Mouse (Mus musculus): ENCODE measurements around the gene Bloc1s4. TPM values are rescaled to one million over a fixed set of nuclear protein-coding genes. Genes with fewer than 3 reads are reported as not detected.
A peak's percentile ranks its signal among the peaks of the same experiment; 100 is the strongest.

Gene Bloc1s4
- total RNA-seq, 2 experiments from 2014 or later = 6.7 to 7.8 TPM

- no peak for DNase-seq
- intact Hi-C loops (cut with DNase I) = no loop called here
Measured at GRCm38 (mm10) chr5:36720710-36721375, 27.6 kb downstream of the Bloc1s4 start.

GRCm38 (mm10) chr5:36720219-36720618, 28.2 kb downstream of the Bloc1s4 start:
- intact Hi-C loops (cut with DNase I) = no loop called here
- no peak for DNase-seq

GRCm38 (mm10) chr5:36719601-36720000, 28.8 kb downstream of the Bloc1s4 start:
- intact Hi-C loops (cut with DNase I) = no loop called here

GRCm38 (mm10) chr5:36719135-36719534, 29.3 kb downstream of the Bloc1s4 start:
- DNase-seq = no peak
- intact Hi-C loops (cut with DNase I) = no loop called here

More at GRCm38 (mm10) chr5:36719601-36720000, 28.8 kb downstream of the Bloc1s4 start:
- no peak for DNase-seq

- DNase-seq = no peak
- intact Hi-C loops (cut with DNase I) = no loop called here
Measured at GRCm38 (mm10) chr5:36717889-36718288, 30.6 kb downstream of the Bloc1s4 start.

GRCm38 (mm10) chr5:36716816-36717215, 31.6 kb downstream of the Bloc1s4 start:
- no peak for DNase-seq
- intact Hi-C loops (cut with DNase I) = no loop called here

GRCm38 (mm10) chr5:36714832-36715231, 33.6 kb downstream of the Bloc1s4 start:
- intact Hi-C loops (cut with DNase I) = no loop called here
- DNase-seq = no peak

- intact Hi-C loops (cut with DNase I) = no loop called here
- DNase-seq = no peak
Measured at GRCm38 (mm10) chr5:36713693-36714092, 34.8 kb downstream of the Bloc1s4 start.

GRCm38 (mm10) chr5:36712553-36713534, 35.6 kb downstream of the Bloc1s4 start:
- DNase-seq = peak; percentile 84 to 89
- intact Hi-C loops (cut with DNase I) = no loop called here

- DNase-seq = no peak
- intact Hi-C loops (cut with DNase I) = no loop called here
Measured at GRCm38 (mm10) chr5:36711863-36712262, 36.6 kb downstream of the Bloc1s4 start.

GRCm38 (mm10) chr5:36705792-36706191, 42.7 kb downstream of the Bloc1s4 start:
- no peak for DNase-seq
- intact Hi-C loops (cut with DNase I) = no loop called here

GRCm38 (mm10) chr5:36705390-36705789, 43.1 kb downstream of the Bloc1s4 start:
- DNase-seq = no peak
- intact Hi-C loops (cut with DNase I) = no loop called here

- intact Hi-C loops (cut with DNase I) = no loop called here
Measured at GRCm38 (mm10) chr5:36704684-36705083, 43.8 kb downstream of the Bloc1s4 start.

GRCm38 (mm10) chr5:36700939-36701620, 47.4 kb downstream of the Bloc1s4 start:
- DNase-seq = no peak
- intact Hi-C loops (cut with DNase I) = no loop called here

More at GRCm38 (mm10) chr5:36704684-36705083, 43.8 kb downstream of the Bloc1s4 start:
- DNase-seq = no peak

- intact Hi-C loops (cut with DNase I) = no loop called here
- no peak for DNase-seq
Measured at GRCm38 (mm10) chr5:36698689-36699088, 49.8 kb downstream of the Bloc1s4 start.

GRCm38 (mm10) chr5:36698067-36698670, 50.3 kb downstream of the Bloc1s4 start:
- intact Hi-C loops (cut with DNase I) = no loop called here

More at GRCm38 (mm10) chr5:36698067-36698670, 50.3 kb downstream of the Bloc1s4 start:
- no peak for DNase-seq

Data from gastrocnemius, postnatal 36 days (tissue).